Mouse (Mus musculus): ENCODE measurements around the gene Gm13272.
A peak's percentile ranks its signal among the peaks of the same experiment; 100 is the strongest.
"Not testable (repeated sequence)": the region's sequence is repeated elsewhere in the genome, so short reads cannot be mapped to it uniquely, and the experiment has no call there.

Gene Gm13272

DNA sequence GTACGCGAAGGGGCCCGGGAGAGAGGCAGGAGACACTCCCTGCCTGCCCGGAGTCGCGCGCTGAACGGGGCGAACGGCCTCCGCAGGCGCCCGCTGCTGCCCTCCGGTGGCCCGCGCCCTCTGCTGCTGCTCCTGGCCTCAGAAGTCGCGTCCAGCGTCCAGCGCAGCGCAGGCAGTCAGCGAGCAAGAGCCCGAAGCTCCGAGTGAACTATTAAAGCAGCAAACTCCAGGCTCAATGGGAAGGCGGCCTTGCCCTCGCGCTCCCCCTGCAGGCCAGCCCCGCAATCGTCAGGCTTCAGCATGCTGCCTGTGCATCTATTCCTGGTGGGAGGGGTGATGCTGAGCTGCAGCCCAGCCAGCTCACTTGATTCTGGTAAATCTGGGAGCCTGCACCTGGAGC, at the start of gene Gm13272:
Gene Gm13272 (plus strand): TSS at position 301 of the 400 bp plus-strand sequence.
- DNase-seq (ENCODE audit: low spot score in 2 of 2): not testable (repeated sequence)

DNA sequence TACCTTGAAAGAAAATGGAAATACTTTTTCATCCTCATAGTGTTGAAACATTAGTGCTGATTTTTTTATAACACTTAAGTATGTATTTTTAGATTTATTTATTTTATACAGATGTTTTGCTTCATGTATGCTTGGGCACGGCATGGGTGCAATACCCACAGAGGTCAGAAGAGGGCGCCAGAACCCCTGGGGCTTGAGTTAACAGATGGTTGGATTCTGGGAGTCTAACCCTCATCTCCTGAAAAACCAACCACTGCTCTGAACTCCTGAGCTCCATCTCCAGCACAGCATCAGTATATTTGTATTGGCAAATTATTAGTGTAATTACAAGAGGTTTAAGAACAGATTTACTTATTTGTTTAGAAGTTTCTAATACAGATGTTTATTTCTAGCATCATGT, 41.2 kb upstream of the Gm13272 start:
- peak in 1 of 2 experiments; percentile 38 for DNase-seq (ENCODE audit: low spot score in 2 of 2)

DNA sequence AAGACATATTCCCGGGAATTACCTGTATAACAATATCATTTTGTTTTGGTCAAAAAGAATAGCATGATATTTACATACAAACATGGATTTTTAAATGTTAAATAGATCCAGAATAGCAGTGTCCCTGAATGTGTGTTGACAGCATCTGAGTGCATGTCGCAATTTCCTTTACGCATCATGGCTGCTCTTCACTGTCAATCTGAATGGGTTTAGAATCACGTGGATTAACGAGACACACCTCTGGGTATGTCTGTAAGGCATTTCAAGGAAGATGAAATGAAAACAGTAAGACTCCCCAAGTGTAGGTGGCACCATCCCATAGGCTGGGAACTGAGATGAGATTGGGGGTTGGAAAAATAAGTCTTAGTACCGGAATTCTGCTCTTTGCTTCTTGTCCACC, 40.6 kb upstream of the Gm13272 start:
- DNase-seq (ENCODE audit: low spot score in 2 of 2): no peak

DNA sequence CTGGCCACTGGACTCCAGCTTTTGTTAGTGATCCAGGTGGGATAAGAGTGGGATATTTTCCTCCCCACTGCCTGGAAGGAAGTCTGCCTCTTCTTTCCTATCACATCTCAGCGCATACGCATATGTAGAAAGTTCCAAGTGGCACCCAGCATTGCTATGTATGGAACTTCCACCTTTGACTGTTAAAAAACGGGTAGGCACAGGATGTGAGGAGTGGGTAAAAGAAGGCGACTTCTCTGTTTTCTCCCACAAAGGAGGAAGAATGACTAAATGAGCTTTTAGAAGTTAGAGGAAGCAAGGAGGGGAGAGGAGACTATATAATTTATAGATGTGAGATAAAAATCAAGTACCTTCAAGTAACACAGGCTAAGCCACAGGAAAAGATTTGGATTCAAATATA, 38.2 kb upstream of the Gm13272 start:
- DNase-seq (ENCODE audit: low spot score in 2 of 2): no peak

DNA sequence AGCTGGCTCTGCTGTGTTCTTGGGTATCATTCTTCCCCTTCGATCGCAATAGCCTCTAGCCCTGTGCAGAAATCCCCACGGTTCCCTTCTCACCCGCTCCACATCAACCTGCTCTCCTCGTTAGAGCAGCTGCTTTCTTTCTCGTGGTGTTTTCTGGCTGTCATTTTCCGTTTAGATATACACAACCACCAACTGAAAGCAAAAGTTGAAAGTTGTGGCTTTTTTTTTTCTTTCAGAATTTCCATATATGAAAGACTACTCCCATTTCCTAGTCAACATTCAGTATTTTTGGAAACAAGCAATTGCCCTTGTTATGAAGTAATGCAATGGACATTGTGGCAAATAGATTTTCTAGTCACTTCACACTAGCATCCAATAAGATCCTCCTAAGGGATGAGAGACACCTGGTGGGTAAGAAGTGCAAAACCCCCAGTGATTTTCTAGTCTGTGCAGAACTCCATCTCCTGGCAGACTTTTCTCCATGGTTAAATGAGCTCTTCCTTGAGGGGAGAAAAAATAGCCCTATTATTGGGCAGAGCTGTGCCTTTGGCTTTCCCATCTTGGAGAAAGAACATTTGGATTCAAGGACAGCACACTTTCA, 36.8 kb upstream of the Gm13272 start:
- DNase-seq (ENCODE audit: low spot score in 2 of 2): no peak

DNA sequence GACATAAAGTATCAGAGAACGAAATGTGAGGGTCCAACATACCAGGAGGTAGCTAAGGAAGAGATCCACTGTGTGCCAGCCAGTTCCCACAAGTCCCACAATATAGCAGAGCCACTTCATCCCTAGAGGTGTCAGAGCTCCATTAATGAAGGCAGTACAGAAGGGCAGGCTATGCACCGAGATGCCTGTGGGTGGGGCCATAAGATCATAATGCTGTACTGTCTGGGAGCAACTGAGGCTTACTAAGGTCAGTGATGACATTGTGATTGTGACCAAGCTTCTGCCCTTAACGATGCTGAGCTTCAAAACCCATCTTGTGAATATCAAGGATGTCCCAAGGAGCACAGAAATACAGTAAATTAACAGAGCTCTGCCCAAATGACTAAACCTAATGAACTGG, 35.4 kb upstream of the Gm13272 start:
- DNase-seq (ENCODE audit: low spot score in 2 of 2): no peak

DNA sequence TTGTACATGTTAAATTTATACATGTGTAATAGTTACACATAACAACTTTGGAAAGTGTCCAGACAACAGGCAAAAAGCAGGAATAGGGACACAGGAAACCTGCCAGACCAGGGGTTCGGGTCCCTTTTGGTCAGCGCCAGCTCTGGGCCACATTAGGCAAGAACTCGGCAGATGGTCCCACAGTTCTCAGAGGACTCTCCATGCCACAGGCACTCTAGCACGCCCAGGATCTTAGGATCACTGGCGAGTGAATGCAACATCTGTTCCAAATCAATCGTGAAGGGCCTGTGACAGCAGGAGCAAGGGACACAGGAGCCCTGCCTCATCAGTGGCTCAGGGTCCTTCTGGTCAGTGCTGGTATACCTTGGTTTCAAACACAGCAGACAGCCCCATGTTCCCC, 29.7 kb upstream of the Gm13272 start:
- DNase-seq (ENCODE audit: low spot score in 2 of 2): no peak

DNA sequence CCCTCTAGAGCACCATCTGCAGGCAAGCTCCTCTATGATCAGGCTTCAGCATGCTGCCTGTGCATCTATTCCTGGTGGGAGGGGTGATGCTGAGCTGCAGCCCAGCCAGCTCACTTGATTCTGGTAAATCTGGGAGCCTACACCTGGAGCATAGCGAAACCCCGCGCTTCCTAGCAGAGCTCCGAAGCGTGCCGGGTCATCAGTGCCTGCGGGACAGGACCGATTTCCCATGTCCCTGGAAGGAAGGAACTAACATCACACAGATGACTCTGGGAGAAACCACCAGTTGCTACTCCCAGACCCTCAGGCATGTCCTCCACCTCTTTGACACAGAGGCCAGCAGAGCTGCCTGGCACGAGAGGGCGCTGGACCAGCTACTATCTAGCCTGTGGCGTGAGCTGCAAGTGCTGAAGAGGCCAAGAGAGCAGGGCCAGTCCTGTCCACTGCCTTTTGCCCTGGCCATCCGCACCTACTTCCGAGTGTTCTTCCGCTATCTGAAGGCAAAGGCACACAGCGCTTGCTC, 24.8 kb upstream of the Gm13272 start, which contains the start of gene Gm13271:
Gene Gm13271 (plus strand): TSS at position 51 of the 523 bp plus-strand sequence.
- peak; percentile 77 to 84 for DNase-seq (ENCODE audit: low spot score in 2 of 2)

DNA sequence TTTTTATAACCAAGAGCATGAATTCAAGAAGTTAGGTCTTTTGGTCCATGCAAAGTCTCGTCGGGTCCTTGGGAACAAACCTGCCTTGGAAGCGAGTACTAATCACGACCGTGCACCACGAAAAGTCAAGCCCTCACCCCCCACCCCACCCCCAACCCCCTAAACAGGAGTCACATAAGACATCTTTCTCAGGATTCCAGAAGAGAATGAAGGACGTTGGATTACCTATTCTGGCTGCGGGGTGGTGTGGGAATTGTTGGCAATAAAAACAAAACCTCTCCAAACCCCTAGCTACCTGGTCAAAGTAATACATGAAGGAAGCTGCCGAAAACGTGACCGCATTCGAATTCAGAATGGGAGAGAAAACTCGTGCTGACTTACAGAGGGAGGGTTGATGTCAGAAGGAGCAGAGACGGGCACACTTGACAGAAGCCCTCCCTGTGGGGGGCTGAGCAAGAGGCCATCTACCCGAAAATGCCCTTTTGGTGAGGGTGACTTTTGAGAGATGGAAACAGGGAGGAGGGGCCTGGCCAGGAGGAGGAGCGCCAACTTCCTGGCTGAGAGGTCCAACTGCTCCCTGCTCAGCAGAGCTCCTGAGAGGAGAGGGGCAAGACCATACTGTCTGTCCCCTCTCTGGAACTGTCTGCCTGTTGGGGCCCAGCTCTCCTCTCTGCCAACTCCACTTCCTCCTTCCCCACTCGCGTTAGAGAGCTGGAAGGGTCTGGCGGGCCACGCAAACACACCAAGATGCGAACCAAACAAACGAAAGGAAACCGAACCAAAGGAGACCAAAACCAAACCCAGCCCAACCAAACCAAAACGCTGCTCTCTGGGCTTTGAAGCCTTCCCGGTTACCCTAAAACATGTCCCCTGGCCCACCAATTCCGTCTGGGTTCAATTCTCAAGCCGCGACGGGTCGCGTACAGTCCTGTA, 22.8 kb upstream of the Gm13272 start:
- not testable (repeated sequence) for DNase-seq (ENCODE audit: low spot score in 2 of 2)

DNA sequence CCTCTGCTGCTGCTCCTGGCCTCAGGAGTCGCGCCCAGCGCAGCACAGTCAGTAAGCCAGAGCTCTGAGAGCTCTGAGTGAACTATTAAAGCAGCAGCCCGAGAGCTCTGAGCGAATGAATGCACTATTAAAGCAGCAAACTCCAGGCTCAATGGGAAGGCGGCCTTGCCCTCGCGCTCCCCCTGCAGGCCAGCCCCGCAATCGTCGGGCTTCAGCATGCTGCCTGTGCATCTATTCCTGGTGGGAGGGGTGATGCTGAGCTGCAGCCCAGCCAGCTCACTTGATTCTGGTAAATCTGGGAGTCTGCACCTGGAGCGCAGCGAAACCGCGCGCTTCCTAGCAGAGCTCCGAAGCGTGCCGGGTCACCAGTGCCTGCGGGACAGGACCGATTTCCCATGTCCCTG, 22.0 kb upstream of the Gm13272 start:
- peak; percentile 90 to 92 for DNase-seq (ENCODE audit: low spot score in 2 of 2)

DNA sequence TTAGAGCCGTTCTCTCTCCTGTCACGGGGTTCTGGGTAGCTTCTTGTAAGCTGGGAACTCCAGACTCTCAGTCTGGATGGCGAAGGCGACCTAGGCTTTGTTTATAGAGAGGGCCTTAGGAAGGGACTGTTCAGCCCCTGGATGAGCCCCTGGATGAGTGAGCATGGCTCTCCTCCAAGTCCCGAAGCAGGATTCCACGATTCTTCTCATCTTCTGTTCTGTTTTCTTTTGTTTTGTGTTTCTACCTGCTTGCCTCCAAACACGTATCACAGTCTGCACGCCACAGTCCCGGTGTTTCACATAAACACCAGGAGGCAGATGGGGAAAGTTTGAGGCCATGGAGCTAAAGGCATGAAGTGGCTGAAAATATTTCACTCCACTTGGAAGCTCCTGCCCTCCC, 20.9 kb upstream of the Gm13272 start:
- DNase-seq (ENCODE audit: low spot score in 2 of 2): not testable (repeated sequence)

DNA sequence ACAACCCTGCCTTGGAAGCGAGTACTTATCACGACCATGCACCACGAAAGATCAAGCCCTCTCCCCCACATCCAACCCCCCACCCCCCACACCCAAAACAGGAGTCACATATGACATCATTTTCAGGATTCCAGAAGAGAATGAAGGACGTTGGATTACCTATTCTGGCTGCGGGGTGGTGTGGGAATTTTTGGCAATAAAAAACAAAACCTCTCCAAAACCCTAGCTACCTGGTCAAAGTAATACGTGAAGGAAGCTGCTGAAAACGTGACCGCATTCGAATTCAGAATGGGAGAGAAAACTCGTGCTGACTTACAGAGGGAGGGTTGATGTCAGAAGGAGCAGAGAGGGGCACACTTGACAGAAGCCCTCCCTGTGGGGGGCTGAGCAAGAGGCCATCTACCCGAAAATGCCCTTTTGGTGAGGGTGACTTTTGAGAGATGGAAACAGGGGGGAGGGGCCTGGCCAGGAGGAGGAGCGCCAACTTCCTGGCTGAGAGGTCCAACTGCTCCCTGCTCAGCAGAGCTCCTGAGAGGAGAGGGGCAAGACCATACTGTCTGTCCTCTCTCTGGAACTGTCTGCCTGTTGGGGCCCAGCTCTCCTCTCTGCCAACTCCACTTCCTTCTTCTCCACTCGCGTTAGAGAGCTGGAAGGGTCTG, 19.9 kb upstream of the Gm13272 start, which contains the start of gene Gm13283:
Gene Gm13283 (plus strand): TSS at position 510 of the 659 bp plus-strand sequence.
- peak; percentile 32 to 45 for DNase-seq (ENCODE audit: low spot score in 2 of 2)

DNA sequence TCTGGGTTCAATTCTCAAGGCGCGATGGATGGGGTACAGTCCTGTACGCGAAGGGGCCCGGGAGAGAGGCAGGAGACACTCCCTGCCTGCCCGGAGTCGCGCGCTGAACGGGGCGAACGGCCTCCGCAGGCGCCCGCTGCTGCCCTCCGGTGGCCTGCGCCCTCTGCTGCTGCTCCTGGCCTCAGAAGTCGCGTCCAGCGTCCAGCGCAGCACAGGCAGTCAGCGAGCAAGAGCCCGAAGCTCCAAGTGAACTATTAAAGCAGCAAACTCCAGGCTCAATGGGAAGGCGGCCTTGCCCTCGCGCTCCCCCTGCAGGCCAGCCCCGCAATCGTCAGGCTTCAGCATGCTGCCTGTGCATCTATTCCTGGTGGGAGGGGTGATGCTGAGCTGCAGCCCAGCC, 19.2 kb upstream of the Gm13272 start:
- DNase-seq (ENCODE audit: low spot score in 2 of 2): peak in 1 of 2 experiments; percentile 48

DNA sequence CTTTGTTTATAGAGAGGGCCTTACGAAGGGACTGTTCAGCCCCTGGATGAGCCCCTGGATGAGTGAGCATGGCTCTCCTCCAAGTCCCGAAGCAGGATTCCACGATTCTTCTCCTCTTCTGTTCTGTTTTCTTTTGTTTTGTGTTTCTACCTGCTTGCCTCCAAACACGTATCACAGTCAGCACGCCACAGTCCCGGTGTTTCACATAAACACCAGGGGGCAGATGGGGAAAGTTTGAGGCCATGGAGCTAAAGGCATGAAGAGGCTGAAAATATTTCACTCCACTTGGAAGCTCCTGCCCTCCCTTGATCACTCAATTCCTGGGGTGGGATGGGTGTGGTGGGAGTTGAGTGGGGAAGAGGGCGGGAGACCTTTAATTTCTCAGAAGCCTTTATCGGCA, 17.9 kb upstream of the Gm13272 start:
- DNase-seq (ENCODE audit: low spot score in 2 of 2): peak; percentile 79 to 81

DNA sequence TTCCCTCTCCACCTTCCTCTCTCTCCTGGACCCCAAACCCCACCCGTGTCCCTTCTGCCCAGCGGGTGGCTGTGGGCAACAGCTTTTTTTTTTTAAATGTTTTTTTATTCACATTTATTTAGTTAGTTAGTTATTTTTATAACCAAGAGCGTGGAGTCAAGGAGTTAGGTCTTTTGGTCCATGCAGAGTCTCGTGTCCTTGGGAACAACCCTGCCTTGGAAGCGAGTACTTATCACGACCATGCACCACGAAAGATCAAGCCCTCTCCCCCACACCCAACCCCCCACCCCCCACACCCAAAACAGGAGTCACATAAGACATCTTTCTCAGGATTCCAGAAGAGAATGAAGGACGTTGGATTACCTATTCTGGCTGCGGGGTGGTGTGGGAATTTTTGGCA, 17.3 kb upstream of the Gm13272 start:
- DNase-seq (ENCODE audit: low spot score in 2 of 2): peak in 1 of 2 experiments; percentile 26

DNA sequence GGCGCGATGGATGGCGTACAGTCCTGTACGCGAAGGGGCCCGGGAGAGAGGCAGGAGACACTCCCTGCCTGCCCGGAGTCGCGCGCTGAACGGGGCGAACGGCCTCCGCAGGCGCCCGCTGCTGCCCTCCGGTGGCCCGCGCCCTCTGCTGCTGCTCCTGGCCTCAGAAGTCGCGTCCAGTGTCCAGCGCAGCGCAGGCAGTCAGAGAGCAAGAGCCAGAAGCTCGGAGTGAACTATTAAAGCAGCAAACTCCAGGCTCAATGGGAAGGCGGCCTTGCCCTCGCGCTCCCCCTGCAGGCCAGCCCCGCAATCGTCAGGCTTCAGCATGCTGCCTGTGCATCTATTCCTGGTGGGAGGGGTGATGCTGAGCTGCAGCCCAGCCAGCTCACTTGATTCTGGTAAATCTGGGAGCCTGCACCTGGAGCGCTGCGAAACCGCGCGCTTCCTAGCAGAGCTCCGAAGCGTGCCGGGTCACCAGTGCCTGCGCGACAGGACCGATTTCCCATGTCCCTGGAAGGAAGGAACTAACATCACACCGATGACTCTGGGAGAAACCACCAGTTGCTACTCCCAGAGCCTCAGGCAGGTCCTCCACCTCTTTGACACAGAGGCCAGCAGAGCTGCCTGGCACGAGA, 16.1 kb upstream of the Gm13272 start:
- peak in 1 of 2 experiments; percentile 17 for DNase-seq (ENCODE audit: low spot score in 2 of 2)

DNA sequence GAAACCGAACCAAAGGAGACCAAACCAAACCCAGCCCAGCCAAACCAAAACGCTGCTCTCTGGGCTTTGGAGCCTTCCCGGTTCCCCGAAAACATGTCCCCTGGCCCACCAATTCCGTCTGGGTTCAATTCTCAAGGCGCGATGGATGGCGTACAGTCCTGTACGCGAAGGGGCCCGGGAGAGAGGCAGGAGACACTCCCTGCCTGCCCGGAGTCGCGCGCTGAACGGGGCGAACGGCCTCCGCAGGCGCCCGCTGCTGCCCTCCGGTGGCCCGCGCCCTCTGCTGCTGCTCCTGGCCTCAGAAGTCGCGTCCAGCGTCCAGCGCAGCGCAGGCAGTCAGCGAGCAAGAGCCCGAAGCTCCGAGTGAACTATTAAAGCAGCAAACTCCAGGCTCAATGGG, 6.1 kb upstream of the Gm13272 start, which contains the start of gene Gm13290:
Gene Gm13290 (plus strand): TSS at position 301 of the 400 bp plus-strand sequence.
- DNase-seq (ENCODE audit: low spot score in 2 of 2): not testable (repeated sequence)

DNA sequence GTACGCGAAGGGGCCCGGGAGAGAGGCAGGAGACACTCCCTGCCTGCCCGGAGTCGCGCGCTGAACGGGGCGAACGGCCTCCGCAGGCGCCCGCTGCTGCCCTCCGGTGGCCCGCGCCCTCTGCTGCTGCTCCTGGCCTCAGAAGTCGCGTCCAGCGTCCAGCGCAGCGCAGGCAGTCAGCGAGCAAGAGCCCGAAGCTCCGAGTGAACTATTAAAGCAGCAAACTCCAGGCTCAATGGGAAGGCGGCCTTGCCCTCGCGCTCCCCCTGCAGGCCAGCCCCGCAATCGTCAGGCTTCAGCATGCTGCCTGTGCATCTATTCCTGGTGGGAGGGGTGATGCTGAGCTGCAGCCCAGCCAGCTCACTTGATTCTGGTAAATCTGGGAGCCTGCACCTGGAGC, 3.0 kb upstream of the Gm13272 start, which contains the start of gene Gm13289:
Gene Gm13289 (plus strand): TSS at position 301 of the 400 bp plus-strand sequence.
- DNase-seq (ENCODE audit: low spot score in 2 of 2): not testable (repeated sequence)

DNA sequence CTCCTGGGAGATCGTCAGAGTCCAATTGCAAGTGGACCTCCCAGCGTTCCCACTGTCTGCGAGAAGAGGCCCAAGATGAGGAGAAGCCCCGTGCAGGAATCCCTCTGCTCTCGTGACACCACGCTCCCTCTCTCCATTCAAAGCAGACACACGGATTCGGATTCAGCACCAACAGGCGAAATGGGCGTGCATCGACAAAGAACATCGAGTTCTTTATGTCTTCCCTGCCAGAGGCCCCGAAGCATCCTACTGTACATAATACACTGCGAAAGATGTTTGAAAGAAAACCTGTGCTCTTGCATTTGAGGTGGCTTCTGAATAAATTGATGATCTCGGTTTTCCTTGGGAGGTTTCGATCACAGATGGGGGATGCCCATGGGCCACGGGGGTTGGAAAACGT, 670 bp downstream of the Gm13272 start:
- not testable (repeated sequence) for DNase-seq (ENCODE audit: low spot score in 2 of 2)

DNA sequence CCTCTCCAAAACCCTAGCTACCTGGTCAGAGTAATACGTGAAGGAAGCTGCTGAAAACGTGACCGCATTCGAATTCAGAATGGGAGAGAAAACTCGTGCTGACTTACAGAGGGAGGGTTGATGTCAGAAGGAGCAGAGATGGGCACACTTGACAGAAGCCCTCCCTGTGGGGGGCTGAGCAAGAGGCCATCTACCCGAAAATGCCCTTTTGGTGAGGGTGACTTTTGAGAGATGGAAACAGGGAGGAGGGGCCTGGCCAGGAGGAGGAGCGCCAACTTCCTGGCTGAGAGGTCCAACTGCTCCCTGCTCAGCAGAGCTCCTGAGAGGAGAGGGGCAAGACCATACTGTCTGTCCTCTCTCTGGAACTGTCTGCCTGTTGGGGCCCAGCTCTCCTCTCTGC, 2.2 kb downstream of the Gm13272 start, which contains the start of gene Ifnz:
Gene Ifnz (plus strand): TSS at position 301 of the 400 bp plus-strand sequence.
- DNase-seq (ENCODE audit: low spot score in 2 of 2): not testable (repeated sequence)

DNA sequence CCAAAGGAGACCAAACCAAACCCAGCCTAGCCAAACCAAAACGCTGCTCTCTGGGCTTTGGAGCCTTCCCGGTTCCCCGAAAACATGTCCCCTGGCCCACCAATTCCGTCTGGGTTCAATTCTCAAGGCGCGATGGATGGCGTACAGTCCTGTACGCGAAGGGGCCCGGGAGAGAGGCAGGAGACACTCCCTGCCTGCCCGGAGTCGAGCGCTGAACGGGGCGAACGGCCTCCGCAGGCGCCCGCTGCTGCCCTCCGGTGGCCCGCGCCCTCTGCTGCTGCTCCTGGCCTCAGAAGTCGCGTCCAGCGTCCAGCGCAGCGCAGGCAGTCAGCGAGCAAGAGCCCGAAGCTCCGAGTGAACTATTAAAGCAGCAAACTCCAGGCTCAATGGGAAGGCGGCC, 2.7 kb downstream of the Gm13272 start:
- not testable (repeated sequence) for DNase-seq (ENCODE audit: low spot score in 2 of 2)

Data from frontal cortex, postnatal 10 days (tissue).